In the genomic region with DNA sequence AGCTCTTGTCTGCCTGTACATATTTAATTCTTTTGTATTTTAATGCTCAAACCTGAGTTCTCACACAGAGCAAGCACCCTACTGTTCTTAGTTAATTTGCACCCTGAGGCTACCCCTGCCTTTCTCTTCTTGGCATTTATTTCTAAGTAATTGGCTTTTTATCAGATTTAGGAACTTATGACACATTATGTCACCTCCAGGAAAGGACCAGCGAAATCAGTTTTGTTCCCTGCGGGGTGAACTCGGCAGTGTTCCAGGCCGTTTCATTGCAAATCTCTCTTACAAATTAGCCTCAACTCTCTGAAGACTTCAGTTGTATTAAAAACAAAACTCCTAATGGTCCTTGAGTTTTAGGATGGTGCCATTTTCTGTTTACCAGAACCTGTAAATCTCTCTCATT, we compare ENCODE assay signal across 21 mouse cellular contexts. TPM values are rescaled to one million over a fixed set of nuclear protein-coding genes. Genes with fewer than 3 reads are reported as not detected.
DNase-seq lines count a peak whose midpoint lies in the region; ATAC-seq and TF ChIP-seq lines count a peak whose summit lies in the region.
"Had no signal": no experiment of that assay in that cellular context is flagged by ENCODE, and none has a peak within 500 bp of the region (broad histone marks: within the 10 kb centered on the region; RNA-seq: fewer than 3 reads in every experiment).

No protein-coding gene starts in this region.

- H3K27ac ChIP-seq in kidney, embryonic 14.5 days (ENCODE audit: low read depth, low read length), result no peak overlapping the region
- H3K27ac ChIP-seq: forebrain, embryonic 12.5 days; kidney, postnatal 0 days; limb, embryonic 10.5 days; liver, embryonic 12.5 days had no signal

- no peak for TF ChIP-seq CTCF in brain, embryonic 14.5 days (IDR thresholded peaks at IDR 0.05; ENCODE audit: borderline replicate concordance, extremely low read depth, insufficient read depth, insufficient read length)

- ATAC-seq in kidney, embryonic 14.5 days (ENCODE audit: low FRiP score, low TSS enrichment), result no peak
- ATAC-seq: liver, embryonic 12.5 days had no signal

- no peak overlapping the region for H3K4me2 ChIP-seq in kidney, embryonic 14.5 days (replicated peaks; ENCODE audit: low read depth, low read length)
- H3K4me2 ChIP-seq: forebrain, embryonic 12.5 days; liver, embryonic 12.5 days had no signal

- no peaks in the 10 kb centered on the region for H3K9me3 ChIP-seq in kidney, embryonic 14.5 days (ENCODE audit: control insufficient read depth, low read length)
- H3K9me3 ChIP-seq: forebrain, embryonic 12.5 days; limb, embryonic 10.5 days; liver, embryonic 12.5 days; megakaryocyte, embryonic 14.5 days had no signal

- no peaks in the 10 kb centered on the region for H3K27me3 ChIP-seq in kidney, embryonic 14.5 days (ENCODE audit: control insufficient read depth, insufficient read depth, low read length)
- H3K27me3 ChIP-seq: CH12.LX; forebrain, embryonic 12.5 days; liver, embryonic 12.5 days; megakaryocyte, embryonic 14.5 days had no signal

- 75% methylated on average over 4 of the region's 4 CpGs for WGBS in kidney, embryonic 14.5 days

- H3K4me3 ChIP-seq in kidney, embryonic 14.5 days (ENCODE audit: low read length), result no peak overlapping the region
- H3K4me3 ChIP-seq: forebrain, embryonic 12.5 days; limb, embryonic 10.5 days; liver, embryonic 12.5 days; megakaryocyte, embryonic 14.5 days; myocyte had no signal

- no peaks in the 10 kb centered on the region for H3K36me3 ChIP-seq in kidney, embryonic 14.5 days (ENCODE audit: control insufficient read depth, insufficient read depth, low read length)
- H3K36me3 ChIP-seq: forebrain, embryonic 12.5 days; limb, embryonic 10.5 days; liver, embryonic 12.5 days had no signal

- no peaks in the 10 kb centered on the region for H3K4me1 ChIP-seq in kidney, embryonic 14.5 days (ENCODE audit: control insufficient read depth, insufficient read depth, low read length)
- H3K4me1 ChIP-seq: forebrain, embryonic 12.5 days; limb, embryonic 10.5 days; liver, embryonic 12.5 days had no signal

- DNase-seq in adrenal gland, adult 2 months, result peak; percentile 3
- DNase-seq in adrenal gland, adult 18-20 months (ENCODE audit: low spot score in 2 of 2), result no peak
- peak; percentile 3 to 16 for DNase-seq in kidney, adult 8-10 months
- DNase-seq in brain, embryonic 14.5 days (ENCODE audit: low read depth), result peak; percentile 66
- peak; percentile 40 to 41 for DNase-seq in cerebellum, postnatal 14 days
- no peak for DNase-seq in layer of hippocampus, postnatal 25 days (ENCODE audit: extremely low spot score in 1 of 2, low spot score in 1 of 2)
- DNase-seq in embryo, embryonic 10 days (ENCODE audit: low spot score), result no peak
- DNase-seq: embryo, embryonic 11 days; layer of hippocampus, postnatal 36 days; right cerebral cortex, postnatal 14 days; thymus, postnatal 36 days had no signal

- H3K9ac ChIP-seq in kidney, embryonic 14.5 days (ENCODE audit: low read depth, low read length), result no peak overlapping the region
- H3K9ac ChIP-seq: forebrain, embryonic 12.5 days; liver, embryonic 12.5 days had no signal

- no peak for TF ChIP-seq POLR2A in brain, embryonic 14.5 days (IDR thresholded peaks at IDR 0.05; ENCODE audit: borderline replicate concordance, extremely low read depth, insufficient read depth, insufficient read length, poor library complexity, severe bottlenecking)

RNA-seq across cellular contexts. Expression of a gene that starts 38.1 kb away (rescaled TPM):
- under 1 TPM in 1 of 2 experiments, not detected in 1; 0.83 TPM for total RNA-seq in adrenal gland, adult 2 months (2021)
- not detected in 2 replicates for polyA plus RNA-seq in adrenal gland, adult 2 months (2012; rRNA removed)
- total RNA-seq in adrenal gland, adult 18-20 months (2021), result not detected
- not detected in 2 replicates for polyA plus RNA-seq in kidney, embryonic 14.5 days (2014; fragmentation: Nextera tagmentation; extraction: Ambion mirVana)
- 0.08 and 0.21 TPM in 2 replicates for polyA plus RNA-seq in brain, embryonic 14.5 days (2012; rRNA removed)
- total RNA-seq in layer of hippocampus, postnatal 25 days (2021), result not detected
- total RNA-seq: CH12.LX had no signal
- polyA plus RNA-seq: heart, embryonic 14.5 days; kidney, postnatal 0 days; limb, embryonic 10.5 days; liver, embryonic 12.5 days; lung, embryonic 16.5 days; myocyte had no signal

Comparison
In these comparisons a context has a peak if more than half of its experiments do, and no peak if none do; other contexts are left out.
1. DNase-seq: peak in adrenal gland, adult 2 months (single experiment), kidney, adult 8-10 months (2 of 2), brain, embryonic 14.5 days (single experiment) and cerebellum, postnatal 14 days (2 of 2); none in adrenal gland, adult 18-20 months (0 of 2), layer of hippocampus, postnatal 25 days (0 of 2) and embryo, embryonic 10 days (single experiment).